Mouse (Mus musculus) midbrain, embryonic 15.5 days (tissue): ENCODE data around the gene Fndc7. TPM values are rescaled to one million over a fixed set of nuclear protein-coding genes. Genes with fewer than 3 reads are reported as not detected.
"Not testable (repeated sequence)": the region's sequence is repeated elsewhere in the genome, so short reads cannot be mapped to it uniquely, and the experiment has no call there.

ENCODE experiments used
- ATAC-seq: fragments of 200-750 bp; cut with Nextera tagmentation; replicated peaks from 2 replicates; pipeline ENCODE4 v1.8.0; 2017; ENCODE audit warnings: moderate TSS enrichment
- H3K27ac ChIP-seq: fragments of 300-500 bp; sonication (generic); 2 replicates; pipeline ENCODE4 v1.5.1; 2015; ENCODE audit warnings: mild to moderate bottlenecking, inconsistent platforms
- H3K27me3 ChIP-seq: fragments of 300-500 bp; sonication (generic); replicated peaks from 2 replicates; pipeline ENCODE4 v1.6.1; 2015; ENCODE audit warnings: inconsistent platforms
- H3K36me3 ChIP-seq: fragments of 300-500 bp; sonication (generic); replicated peaks from 2 replicates; pipeline ENCODE4 v1.6.1; 2015; ENCODE audit warnings: inconsistent platforms
- H3K4me1 ChIP-seq: fragments of 300-500 bp; sonication (generic); 2 replicates; pipeline ENCODE4 v1.6.1; 2015; ENCODE audit warnings: inconsistent platforms
- H3K4me2 ChIP-seq: fragments of 300-500 bp; sonication (generic); 2 replicates; pipeline ENCODE4 v1.6.1; 2015; ENCODE audit warnings: inconsistent platforms, mild to moderate bottlenecking, moderate library complexity
- H3K4me3 ChIP-seq: fragments of 300-500 bp; sonication (generic); 2 replicates; pipeline ENCODE4 v1.5.1; 2015; ENCODE audit warnings: mild to moderate bottlenecking, inconsistent platforms
- H3K9ac ChIP-seq: fragments of 300-500 bp; sonication (generic); 2 replicates; pipeline ENCODE4 v1.6.1; 2015; ENCODE audit warnings: mild to moderate bottlenecking, inconsistent platforms
- H3K9me3 ChIP-seq: fragments of 300-500 bp; sonication (generic); 2 replicates; pipeline ENCODE4 v1.6.1; 2016; ENCODE audit warnings: inconsistent platforms
- WGBS: fragments of 180-500 bp; shearing (Covaris S2); methylation state at CpG from one replicate; pipeline ENCODE4 v1.1.7; 2015; ENCODE audit warnings: mixed read lengths; 5-methylcytosine and 5-hydroxymethylcytosine counted together
- polyA plus RNA-seq: library from polyadenylated mRNA; unstranded; fragments of >200 nt; fragmentation: Nextera tagmentation; extraction: Ambion mirVana; gene quantifications from 2 replicates; pipeline ENCODE4 v1.2.1, GENCODE M21; 2015

Gene Fndc7
- polyA plus RNA-seq, 1 experiment from 2014 or later = 0.18 TPM

- no peak for ATAC-seq
- 66% methylated on average over 3 of the region's 3 CpGs for WGBS
- H3K9me3 ChIP-seq = no peaks in the 10 kb centered on the region
Measured at GRCm38 (mm10) chr3:108850506-108850905, 39.3 kb downstream of the Fndc7 start.

DNA sequence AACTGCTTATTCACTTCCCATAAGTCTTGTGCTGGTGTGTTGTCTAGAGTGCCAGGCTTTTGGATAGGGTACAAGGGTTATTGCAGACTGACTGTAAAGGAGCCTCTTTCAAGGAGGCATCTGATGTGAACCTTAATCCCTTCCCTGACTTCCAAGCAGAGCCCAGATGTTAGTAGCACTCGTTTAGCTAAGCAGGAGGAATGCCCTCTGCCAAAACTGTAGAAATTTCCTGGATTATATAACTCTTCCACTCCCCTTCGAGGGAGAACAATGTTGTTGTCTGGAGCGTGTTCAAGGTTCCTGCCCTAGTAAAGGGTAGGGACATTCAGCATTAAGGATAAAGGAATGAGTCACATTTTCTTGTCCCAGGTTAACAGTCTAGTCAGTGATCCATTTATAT, 43.2 kb downstream of the Fndc7 start:
- 74% methylated on average over 3 of the region's 3 CpGs for WGBS
- Histone ChIP-seq H3K4me3 (no peak overlapping the region), H3K27me3 (no peaks in the 10 kb centered on the region), H3K27ac (no peak overlapping the region), H3K4me1 (no peaks in the 10 kb centered on the region), H3K9ac (no peak overlapping the region), H3K36me3 (no peaks in the 10 kb centered on the region), H3K9me3 (no peaks in the 10 kb centered on the region), H3K4me2 (no peak overlapping the region)
- no peak for ATAC-seq

More at GRCm38 (mm10) chr3:108850506-108850905, 39.3 kb downstream of the Fndc7 start:
- no peaks in the 10 kb centered on the region for H3K36me3 ChIP-seq
- no peak overlapping the region for H3K27ac ChIP-seq
- no peaks in the 10 kb centered on the region for H3K27me3 ChIP-seq
- no peak overlapping the region for H3K9ac ChIP-seq
- no peak overlapping the region for H3K4me3 ChIP-seq
- no peak overlapping the region for H3K4me2 ChIP-seq
- H3K4me1 ChIP-seq = 0 out of 2 replicates have a peak, but pooled peaks cover under 1% of the 10 kb centered on the region

DNA sequence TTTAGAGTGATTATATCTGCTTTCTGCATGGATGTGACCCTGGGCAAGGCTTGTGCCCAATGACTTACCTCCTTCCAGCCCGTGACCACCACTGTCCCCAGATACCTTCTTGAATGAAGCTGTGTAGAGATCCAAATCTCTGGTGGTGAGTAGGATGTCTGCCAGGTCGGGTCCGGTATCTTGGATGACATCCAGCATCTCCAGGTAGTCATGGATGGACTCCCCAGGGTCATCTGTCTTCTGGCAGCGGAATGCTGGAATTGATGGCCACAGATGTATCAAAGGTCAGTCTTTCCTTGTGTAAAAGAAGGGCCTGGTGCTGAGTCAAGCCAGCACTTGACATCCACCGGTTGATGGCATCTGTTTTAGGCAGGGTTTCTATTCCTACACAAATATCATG, 45.3 kb downstream of the Fndc7 start:
- no peak overlapping the region for H3K4me3 ChIP-seq

GRCm38 (mm10) chr3:108844026-108844425, 45.8 kb downstream of the Fndc7 start:
- H3K36me3 ChIP-seq = no peaks in the 10 kb centered on the region
- no peaks in the 10 kb centered on the region for H3K27me3 ChIP-seq
- H3K9me3 ChIP-seq = no peaks in the 10 kb centered on the region
- no peak overlapping the region for H3K4me3 ChIP-seq
- peaks cover 5% of the 10 kb centered on the region for H3K4me1 ChIP-seq
- 90% methylated on average over 6 of the region's 6 CpGs for WGBS
- no peak overlapping the region for H3K4me2 ChIP-seq
- no peak for ATAC-seq
- no peak overlapping the region for H3K27ac ChIP-seq
- H3K9ac ChIP-seq = no peak overlapping the region

More for the DNA sequence above, 45.3 kb downstream of the Fndc7 start:
- H3K27ac ChIP-seq = no peak overlapping the region
- no peaks in the 10 kb centered on the region for H3K9me3 ChIP-seq
- H3K27me3 ChIP-seq = no peaks in the 10 kb centered on the region
- H3K36me3 ChIP-seq = no peaks in the 10 kb centered on the region
- no peak overlapping the region for H3K9ac ChIP-seq
- H3K4me1 ChIP-seq = 0 out of 2 replicates have a peak, but pooled peaks cover 1% of the 10 kb centered on the region
- WGBS = 85% methylated on average over 5 of the region's 5 CpGs
- no peak for ATAC-seq
- H3K4me2 ChIP-seq = no peak overlapping the region

DNA sequence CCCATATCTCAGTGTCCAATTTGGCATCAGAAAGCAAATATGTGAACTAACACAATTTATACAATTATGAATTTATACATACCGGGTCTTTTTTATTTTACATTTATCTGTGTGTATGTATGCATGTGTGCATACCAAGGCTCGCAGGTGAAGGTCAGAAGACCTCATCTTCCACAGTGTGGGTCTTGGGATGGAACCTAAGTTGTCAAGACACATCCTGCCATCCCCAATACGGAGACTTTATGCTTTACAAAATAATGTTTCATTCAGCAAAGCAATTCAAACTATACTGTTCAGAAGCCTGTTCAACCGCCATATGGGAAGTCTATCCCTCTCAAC, 49.1 kb downstream of the Fndc7 start:
- Histone ChIP-seq H3K4me1 (peaks cover 12% of the 10 kb centered on the region), H3K36me3 (no peaks in the 10 kb centered on the region), H3K27me3 (no peaks in the 10 kb centered on the region), H3K27ac (no peak overlapping the region), H3K4me3 (peak overlapping the region; percentile 65), H3K4me2 (peak overlapping the region; percentile 70), H3K9me3 (no peaks in the 10 kb centered on the region), H3K9ac (no peak overlapping the region)
- ATAC-seq = peak; percentile 71
- 55% methylated on average over 4 of the region's 4 CpGs for WGBS

DNA sequence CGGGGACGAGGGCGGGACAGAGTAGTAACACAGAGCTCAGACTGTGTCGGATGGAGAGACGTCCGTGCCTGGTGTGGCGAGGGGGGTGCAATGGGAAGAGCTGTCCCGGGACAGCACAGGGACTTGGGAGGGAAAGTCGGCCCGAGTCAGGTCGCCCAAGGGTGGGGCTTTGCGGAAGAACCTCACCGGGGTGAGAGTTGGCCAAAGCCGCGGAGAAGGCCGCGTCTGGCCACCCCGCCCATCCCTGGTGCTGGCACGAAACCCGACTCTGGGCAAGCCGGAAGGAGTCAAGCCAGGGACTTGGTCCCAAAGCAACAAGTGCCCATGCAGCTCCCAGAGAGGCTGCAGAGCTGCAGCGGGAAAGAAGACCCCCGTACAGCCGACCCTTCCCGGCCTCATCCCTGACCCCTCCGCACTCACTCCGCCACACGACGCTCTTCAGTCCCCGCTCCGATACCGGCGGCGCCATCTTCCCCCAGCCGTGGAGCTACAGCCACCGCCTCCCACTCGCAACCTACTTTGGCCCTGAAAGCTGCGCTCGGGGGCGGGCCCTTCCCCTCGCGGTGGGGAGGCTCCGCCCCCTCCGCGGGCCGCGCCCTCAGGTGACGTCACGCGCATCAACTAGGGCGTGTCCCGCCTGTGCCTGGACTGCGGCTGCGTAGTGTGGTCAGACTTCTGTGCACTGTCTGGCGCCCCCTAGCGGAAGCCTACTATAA, 49.6 kb downstream of the Fndc7 start, which contains the start of gene Stxbp3:
Gene Stxbp3, minus strand, starts transcription at position 527 of the 716 bp plus-strand sequence.
- peak within 1 kb of the TSS; percentile 55 for H3K9ac ChIP-seq
- H3K4me1 ChIP-seq = peaks cover 12% of the 10 kb centered on the region
- peak within 1 kb of the TSS; percentile 65 for H3K4me3 ChIP-seq
- H3K36me3 ChIP-seq = no peaks in the 10 kb centered on the region
- peak; percentile 97 for ATAC-seq
- H3K27me3 ChIP-seq = no peaks in the 10 kb centered on the region
- WGBS = under 1% methylated on average over 56 of the region's 56 CpGs
- H3K4me2 ChIP-seq = peak within 1 kb of the TSS; percentile 70
- peak within 1 kb of the TSS; percentile 61 for H3K27ac ChIP-seq
- H3K9me3 ChIP-seq = no peaks in the 10 kb centered on the region

GRCm38 (mm10) chr3:108839647-108839999, 50.2 kb downstream of the Fndc7 start:
- WGBS = 10% methylated on average over 8 of the region's 8 CpGs
- Histone ChIP-seq H3K36me3 (no peaks in the 10 kb centered on the region), H3K9me3 (no peaks in the 10 kb centered on the region), H3K4me1 (peaks cover 12% of the 10 kb centered on the region), H3K9ac (peak overlapping the region; percentile 55), H3K4me2 (peak overlapping the region; percentile 70), H3K27ac (peak overlapping the region; percentile 61), H3K27me3 (no peaks in the 10 kb centered on the region), H3K4me3 (peak overlapping the region; percentile 65)
- ATAC-seq = 0 out of 2 replicates have a peak, but pooled peaks have one; percentile 0

- ATAC-seq = no peak
- Histone ChIP-seq H3K36me3 (0 out of 2 replicates have a peak, but pooled peaks cover 3% of the 10 kb centered on the region), H3K4me1 (peaks cover 12% of the 10 kb centered on the region), H3K27me3 (no peaks in the 10 kb centered on the region), H3K27ac (no peak overlapping the region), H3K4me3 (peak overlapping the region; percentile 65; the same call in 1 of the 2 replicates), H3K9me3 (no peaks in the 10 kb centered on the region), H3K4me2 (peak overlapping the region; percentile 70), H3K9ac (no peak overlapping the region)
- WGBS = 79% methylated on average over 7 of the region's 7 CpGs
Measured at GRCm38 (mm10) chr3:108838980-108839379, 50.8 kb downstream of the Fndc7 start.

GRCm38 (mm10) chr3:108836931-108837330, 52.9 kb downstream of the Fndc7 start:
- H3K4me1 ChIP-seq = peaks cover 12% of the 10 kb centered on the region
- H3K4me2 ChIP-seq = no peak overlapping the region
- no peaks in the 10 kb centered on the region for H3K9me3 ChIP-seq
- 98% methylated on average over 6 of the region's 6 CpGs for WGBS
- no peak overlapping the region for H3K4me3 ChIP-seq
- H3K9ac ChIP-seq = no peak overlapping the region
- no peaks in the 10 kb centered on the region for H3K27me3 ChIP-seq
- 0 out of 2 replicates have a peak, but pooled peaks cover 3% of the 10 kb centered on the region for H3K36me3 ChIP-seq
- no peak for ATAC-seq
- H3K27ac ChIP-seq = no peak overlapping the region

- not testable (repeated sequence) for ATAC-seq, H3K27me3 ChIP-seq, H3K36me3 ChIP-seq, H3K27ac ChIP-seq, H3K9me3 ChIP-seq, H3K9ac ChIP-seq, H3K4me2 ChIP-seq, H3K4me3 ChIP-seq, H3K4me1 ChIP-seq
- WGBS = 100% methylated on average over 1 of the region's 1 CpGs
Measured at GRCm38 (mm10) chr3:108833717-108834116, 56.1 kb downstream of the Fndc7 start.

DNA sequence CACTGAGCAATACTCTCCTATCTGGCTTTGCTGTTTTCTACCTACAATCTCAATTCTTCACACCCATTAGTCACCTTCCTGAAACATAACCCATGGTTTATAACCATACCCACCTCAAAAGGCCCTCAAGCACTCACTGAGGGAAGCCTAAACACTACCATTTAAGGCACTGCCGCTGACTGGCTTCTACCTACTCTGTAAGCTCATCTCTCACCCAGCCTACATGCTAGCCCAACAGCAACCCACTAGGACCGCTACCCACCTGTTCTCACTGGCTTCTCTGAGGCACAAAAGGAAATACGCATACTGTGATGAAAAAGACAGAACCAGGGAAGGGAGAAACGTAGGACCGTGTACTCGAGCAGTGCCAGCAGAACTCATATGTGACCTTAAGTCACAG, 58.1 kb downstream of the Fndc7 start:
- Histone ChIP-seq H3K9ac (no peak overlapping the region), H3K4me1 (no peaks in the 10 kb centered on the region), H3K9me3 (no peaks in the 10 kb centered on the region), H3K4me2 (no peak overlapping the region), H3K4me3 (no peak overlapping the region), H3K36me3 (0 out of 2 replicates have a peak, but pooled peaks cover 3% of the 10 kb centered on the region), H3K27me3 (no peaks in the 10 kb centered on the region), H3K27ac (no peak overlapping the region)
- 94% methylated on average over 6 of the region's 6 CpGs for WGBS
- ATAC-seq = no peak

DNA sequence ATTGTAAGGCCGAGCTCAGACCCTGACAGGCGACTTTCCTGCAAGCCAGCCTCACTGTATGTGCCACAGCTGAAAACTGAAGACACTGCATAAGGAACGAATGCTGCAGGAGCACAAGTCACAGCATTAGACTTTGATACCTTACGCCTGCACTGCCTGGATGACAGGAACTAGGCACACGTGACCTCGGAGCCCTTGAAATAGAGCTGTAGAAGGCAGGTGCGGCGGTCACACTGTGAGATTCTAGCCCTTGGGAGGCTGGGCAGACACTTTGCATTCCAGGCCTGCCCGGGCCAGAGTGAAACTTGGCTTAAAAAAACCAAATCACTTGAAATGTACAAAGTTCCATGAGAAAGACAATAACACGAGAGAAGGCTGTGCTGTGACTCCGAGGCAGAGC, 59.3 kb downstream of the Fndc7 start:
- 0 out of 2 replicates have a peak, but pooled peaks cover 3% of the 10 kb centered on the region for H3K36me3 ChIP-seq
- H3K4me2 ChIP-seq = no peak overlapping the region
- H3K4me1 ChIP-seq = no peaks in the 10 kb centered on the region
- H3K9me3 ChIP-seq = no peaks in the 10 kb centered on the region
- no peak overlapping the region for H3K4me3 ChIP-seq
- H3K27me3 ChIP-seq = no peaks in the 10 kb centered on the region
- no peak overlapping the region for H3K27ac ChIP-seq
- H3K9ac ChIP-seq = no peak overlapping the region
- ATAC-seq = no peak
- 89% methylated on average over 11 of the region's 11 CpGs for WGBS

DNA sequence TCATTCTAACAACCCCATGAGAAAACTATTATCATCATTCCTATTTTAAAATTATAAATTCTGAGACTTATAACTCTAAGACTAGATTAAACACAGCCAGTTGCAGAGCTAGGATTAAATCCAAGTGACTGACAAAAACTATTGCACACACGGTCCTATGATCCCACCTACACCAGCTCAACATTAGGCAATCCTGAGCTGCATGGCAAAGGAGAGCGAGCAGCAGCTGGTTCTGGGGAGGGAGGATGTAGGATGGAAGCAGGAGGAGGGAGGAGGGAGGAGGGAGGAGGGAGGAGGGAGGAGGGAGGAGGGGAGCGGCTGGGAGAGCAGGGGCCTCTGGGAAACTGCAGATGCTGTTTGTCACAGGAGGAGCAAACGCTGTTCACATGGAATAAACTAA, 74.2 kb downstream of the Fndc7 start:
- H3K4me3 ChIP-seq = no peak overlapping the region
- no peak overlapping the region for H3K27ac ChIP-seq
- H3K9ac ChIP-seq = no peak overlapping the region
- no peaks in the 10 kb centered on the region for H3K4me1 ChIP-seq
- no peaks in the 10 kb centered on the region; the same call in 1 of the 2 replicates for H3K36me3 ChIP-seq
- no peaks in the 10 kb centered on the region for H3K27me3 ChIP-seq
- no peak overlapping the region for H3K4me2 ChIP-seq
- no peak for ATAC-seq
- 76% methylated on average over 4 of the region's 4 CpGs for WGBS
- H3K9me3 ChIP-seq = no peaks in the 10 kb centered on the region
